Mouse (Mus musculus): ENCODE results near the gene Zfp653.

Gene Zfp653

DNA sequence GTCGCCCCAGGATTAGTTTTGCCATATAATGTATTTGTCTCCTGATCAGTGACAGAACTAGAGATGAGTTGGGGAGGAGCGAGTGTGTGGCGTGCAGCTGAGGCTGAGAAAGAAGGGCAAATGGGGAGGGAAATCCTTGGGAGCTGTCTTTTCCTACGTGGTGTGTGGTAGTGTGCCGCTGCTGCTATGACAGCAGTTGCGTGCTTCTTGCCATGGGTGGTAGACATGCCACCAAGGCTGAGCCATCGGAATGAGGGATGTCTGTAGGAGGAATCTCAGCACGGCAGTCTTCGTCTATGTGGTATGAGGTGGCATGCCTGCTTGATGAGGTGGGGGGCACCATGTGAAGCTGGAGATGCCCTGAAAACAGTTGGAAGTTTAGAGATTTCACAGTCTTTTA is 40.8 kb downstream of the Zfp653 start:
- DNase-seq (ENCODE audit: low spot score in 2 of 2), result no peak

DNA sequence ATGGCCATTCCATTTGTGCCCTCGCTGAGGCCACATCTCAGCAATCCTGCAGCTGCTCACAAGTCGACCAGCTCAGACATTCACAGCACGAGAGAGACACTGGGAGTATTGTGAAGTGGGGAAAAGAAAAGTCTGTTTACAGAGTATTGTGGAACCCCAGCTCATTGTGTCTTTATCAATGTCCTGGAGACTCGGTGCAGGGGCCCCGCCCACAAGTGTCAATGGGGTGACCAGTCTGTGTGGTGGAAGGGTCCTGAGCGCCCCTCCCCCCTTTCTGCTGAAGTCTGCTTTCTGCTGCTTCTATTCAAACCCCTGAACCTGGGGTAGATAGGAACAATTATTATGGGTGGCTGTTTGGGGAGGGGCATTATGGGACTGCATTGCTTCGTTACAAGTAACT is 42.7 kb downstream of the Zfp653 start:
- no peak for DNase-seq (ENCODE audit: low spot score in 2 of 2)

DNA sequence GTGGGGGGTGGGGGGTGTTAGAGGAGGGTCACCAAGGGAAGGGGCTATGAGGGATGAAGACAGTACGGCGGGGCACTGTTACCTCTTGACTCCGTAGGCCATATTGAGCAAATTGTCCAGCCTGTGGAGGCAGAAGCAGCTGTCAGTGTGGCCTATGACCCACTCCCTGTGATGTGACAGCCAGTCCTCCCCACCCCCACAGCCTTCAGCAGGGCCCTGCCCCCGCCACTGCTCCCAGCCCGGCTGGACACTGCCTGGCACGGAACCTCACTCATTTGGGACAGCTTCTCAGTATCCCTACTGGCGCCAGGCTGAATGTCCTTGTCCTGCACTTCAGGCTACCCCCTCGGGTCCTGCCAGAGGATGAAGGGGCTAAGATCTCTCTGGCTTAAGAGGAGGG is 46.6 kb downstream of the Zfp653 start:
- no peak for DNase-seq (ENCODE audit: low spot score in 2 of 2)

DNA sequence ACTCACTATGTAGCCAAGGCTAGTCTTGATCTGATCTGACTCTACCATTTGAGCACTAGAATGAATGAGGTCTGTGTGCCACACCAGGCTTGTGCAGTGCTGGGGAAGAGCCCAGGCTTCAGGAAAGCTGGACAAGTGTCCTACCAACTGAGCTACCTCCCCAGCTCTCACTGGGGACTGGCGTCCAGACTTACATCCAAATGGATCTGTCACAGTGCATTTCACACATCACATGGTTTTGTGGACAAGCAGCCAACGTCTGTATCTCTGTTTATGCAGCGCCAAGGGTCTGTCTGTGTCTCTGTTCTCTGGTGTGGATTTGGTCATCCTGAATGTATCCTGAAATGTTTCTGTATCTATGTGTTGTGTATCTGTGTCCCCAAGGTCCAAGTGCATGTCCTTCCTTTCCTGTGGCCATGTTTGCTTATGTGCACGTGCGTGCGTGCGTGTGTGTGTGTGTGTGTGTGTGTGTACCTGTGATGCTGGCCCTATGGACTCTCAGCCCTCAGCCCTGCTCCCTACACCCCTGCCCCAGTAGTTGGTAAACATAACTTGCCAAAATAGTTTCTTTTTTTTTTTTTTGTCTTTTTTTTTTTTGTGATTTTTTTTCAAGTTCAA is 53.9 kb downstream of the Zfp653 start:
- DNase-seq (ENCODE audit: low spot score in 2 of 2), result no peak

- no peak for DNase-seq (ENCODE audit: low spot score in 2 of 2)
Observed at GRCm38 (mm10) chr9:22016245-22016644, 54.9 kb downstream of the Zfp653 start.

- no peak for DNase-seq (ENCODE audit: low spot score in 2 of 2)
Observed at GRCm38 (mm10) chr9:22012731-22013130, 58.4 kb downstream of the Zfp653 start.

DNA sequence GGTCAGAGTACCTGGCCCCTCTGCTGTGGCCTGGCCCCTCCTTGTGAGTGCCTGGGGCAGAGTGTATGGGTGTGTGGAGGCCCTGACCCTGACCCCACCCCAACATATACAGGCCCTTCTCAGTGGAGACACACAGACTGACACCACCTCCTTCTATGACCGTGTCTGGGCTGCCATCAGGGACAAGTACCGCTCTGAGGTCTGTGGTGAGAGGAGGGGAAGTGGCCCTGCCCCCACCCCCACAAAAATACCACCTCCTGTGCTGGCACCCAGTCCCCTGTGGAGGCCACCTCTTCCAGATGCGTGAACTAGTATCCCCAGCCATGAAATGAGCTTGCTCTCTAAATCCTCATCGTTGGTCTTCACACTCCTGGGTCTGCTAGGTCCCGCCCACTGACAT is 60.1 kb downstream of the Zfp653 start:
- no peak for DNase-seq (ENCODE audit: low spot score in 2 of 2)

All from spleen, postnatal 10 days (tissue).